Mouse (Mus musculus) subcutaneous adipose tissue, adult 2 months (tissue): Measurements from ENCODE around the gene Olfr617. TPM values are rescaled to one million over a fixed set of nuclear protein-coding genes. Genes with fewer than 3 reads are reported as not detected.

Source experiments
- polyA plus RNA-seq: library from polyadenylated mRNA; depleted of rRNA; stranded (reverse); fragments of >200 nt; gene quantifications from 2 replicates; pipeline ENCODE4 v1.2.3, GENCODE M21; 2012; ENCODE audit warnings: low replicate concordance; rRNA removed

Olfr617 gene
- not detected in 2 replicates for polyA plus RNA-seq

DNA sequence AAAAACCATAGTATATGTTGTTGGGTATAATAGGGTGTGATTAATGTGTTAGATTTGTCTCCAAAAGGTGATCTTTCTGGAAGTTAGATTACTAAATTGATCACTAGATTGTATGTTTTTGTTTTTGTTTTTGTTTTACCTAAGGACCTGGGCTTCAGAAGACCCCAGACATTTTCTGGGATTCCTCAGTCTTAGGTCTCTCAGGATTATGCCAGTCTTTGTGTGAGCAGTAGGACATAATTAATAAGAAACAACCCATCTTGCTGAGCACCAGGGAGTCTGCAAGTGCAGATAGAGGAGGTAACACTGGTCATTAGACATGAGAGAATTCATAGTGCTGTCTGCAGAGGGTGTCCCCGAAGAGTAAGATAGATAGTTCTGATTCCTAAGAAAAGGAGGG lies at the start of gene Olfr617:
TSS of gene Olfr617 (plus strand) at position 301 of the 400 bp plus-strand sequence.

DNA sequence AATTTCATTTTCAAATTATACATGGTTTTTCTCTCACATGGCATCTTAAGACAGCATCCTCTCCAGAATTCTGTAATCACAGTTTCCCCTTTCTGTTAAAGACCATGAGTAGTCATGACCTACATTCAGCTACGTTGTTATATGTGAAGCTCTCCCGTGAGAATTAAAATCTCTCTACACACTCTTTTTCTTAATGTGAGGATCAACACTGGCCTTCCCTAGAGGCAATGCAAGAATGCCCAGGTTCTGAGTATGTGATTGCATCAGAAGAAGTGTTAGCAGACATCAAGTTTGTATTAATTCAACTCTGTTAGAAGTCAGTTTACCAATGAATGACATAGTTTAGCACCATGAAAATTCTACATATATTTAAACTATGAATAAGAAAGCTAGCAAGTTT lies 30.2 kb upstream of the Olfr617 start, which contains the start of gene Olfr612:
TSS of gene Olfr612 (minus strand) at position 101 of the 400 bp plus-strand sequence.

DNA sequence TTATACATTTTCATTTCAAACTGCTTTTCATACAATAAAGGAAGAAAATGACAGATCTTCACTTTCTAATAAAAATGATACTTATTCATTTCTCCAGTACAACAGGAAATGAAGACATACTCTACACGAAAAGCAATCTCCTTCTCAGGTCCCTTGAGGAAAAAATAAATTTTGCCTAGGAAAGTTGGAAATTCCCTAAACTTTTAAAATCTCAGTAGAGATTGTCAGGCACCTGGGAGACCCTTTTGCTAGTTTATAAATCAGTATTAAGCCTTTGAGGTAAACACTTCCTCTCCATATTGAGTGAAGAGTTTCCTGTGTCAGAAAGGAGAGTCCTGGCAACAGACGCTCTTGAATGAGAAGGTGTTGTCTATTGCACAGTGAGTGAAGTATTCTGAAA lies 25.1 kb upstream of the Olfr617 start, which contains the start of gene Olfr613:
TSS of gene Olfr613 (plus strand) at position 301 of the 400 bp plus-strand sequence.

DNA sequence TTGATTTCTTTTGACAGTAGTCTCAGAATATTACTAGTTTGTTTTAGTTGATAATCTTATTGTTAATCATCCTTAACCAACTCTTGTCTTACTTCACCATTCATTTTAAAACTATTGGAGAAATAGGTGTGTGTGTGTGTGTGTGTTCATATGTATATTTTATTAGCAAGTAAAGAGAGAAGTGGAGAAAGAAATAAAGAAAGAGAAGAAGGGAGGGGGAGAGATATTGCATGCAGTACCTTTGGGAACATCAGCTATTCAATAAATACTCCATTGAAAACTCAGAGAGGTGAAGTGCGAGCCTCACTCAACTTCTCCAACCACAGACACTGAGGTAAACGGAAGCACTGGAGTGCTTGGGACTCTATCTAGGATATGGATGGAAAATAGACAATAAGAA lies 17.1 kb upstream of the Olfr617 start, which contains the start of gene Olfr615:
TSS of gene Olfr615 (plus strand) at position 301 of the 400 bp plus-strand sequence.

DNA sequence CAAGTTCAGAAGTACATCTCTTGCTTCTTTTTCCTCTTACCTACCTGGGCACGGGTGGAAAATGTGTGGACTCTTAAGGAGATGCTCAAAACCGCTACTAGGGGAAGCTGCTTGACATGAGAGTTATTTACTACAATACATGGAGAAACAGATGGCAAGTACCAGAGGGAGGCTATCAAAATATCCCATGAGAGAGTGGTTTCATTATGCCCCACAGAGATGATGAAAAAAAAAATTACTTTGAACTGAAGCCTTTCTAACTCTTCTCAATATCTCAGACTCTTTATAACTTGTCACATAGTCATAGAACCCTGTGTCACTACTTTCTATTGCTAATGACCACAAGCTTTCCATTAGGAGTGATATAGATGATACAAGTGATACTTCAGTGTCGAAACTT lies 3.8 kb upstream of the Olfr617 start, which contains the start of gene Olfr616:
TSS of gene Olfr616 (minus strand) at position 101 of the 400 bp plus-strand sequence.

DNA sequence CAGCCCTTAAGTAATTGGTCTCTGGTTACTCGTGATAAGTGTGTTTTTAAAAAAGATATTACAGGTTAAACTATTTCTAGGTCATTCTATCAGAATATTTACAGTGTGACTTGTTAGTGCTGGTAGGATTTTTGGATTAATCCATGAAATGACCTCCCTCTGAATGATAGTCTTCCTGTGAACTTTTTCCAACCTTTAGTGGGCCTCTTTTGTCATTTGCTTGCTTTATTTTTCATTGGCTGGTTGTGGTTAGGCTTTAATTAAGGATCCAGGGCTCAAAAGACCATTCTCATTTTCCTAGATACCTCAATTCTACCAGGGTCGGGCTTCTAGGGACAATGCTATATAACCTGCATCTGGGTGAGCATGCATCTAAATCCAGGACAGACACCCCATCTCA lies 16.9 kb downstream of the Olfr617 start, which contains the start of gene Olfr618:
TSS of gene Olfr618 (plus strand) at position 301 of the 400 bp plus-strand sequence.

DNA sequence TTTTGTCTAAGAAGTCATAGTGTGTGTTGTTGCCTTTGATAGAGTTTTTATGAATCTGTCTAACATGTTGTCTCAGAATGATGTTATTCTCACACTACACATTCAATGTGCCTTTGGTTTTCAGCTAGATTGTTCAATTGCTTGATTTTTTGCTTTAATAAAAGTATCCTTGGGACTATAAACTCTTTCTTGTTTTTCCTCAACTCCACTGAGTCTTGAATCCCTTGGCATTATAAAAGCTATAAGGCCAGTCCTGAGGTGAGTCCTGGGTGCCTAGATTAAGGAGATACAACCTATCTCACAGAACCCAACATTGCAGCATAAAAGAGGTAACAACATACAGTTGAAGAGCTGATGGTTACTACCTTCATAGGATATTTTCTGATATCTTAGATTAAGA lies 27.4 kb downstream of the Olfr617 start, which contains the start of gene Olfr619:
TSS of gene Olfr619 (plus strand) at position 301 of the 400 bp plus-strand sequence.

DNA sequence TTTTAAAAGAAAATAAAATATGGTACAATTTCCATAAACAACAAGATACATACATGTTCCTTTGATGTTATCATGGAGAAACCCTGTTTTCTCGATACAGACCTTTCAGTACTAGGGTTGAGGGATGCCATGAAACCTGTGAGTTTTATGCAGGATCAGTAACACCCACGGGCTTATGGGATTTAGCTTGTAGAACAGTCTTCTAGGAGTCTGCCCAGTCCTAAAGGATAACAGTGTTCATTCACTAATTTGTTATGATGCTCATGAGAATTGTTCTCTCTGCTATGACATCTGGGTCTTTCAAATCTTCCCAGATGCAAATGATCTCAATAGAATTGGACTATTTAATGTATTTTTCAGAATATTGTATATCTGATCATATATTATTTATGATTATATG lies 39.6 kb downstream of the Olfr617 start, which contains the start of gene Olfr620:
TSS of gene Olfr620 (minus strand) at position 101 of the 400 bp plus-strand sequence.

Other genes with a start within 250 kb of the Olfr617 start
- not detected in 2 replicates for gene Olfr598, start 249.5 kb upstream of the Olfr617 start, polyA plus RNA-seq
- gene Olfr599, start 237.1 kb upstream of the Olfr617 start, polyA plus RNA-seq, result not detected in 2 replicates
- gene Olfr600, start 223.4 kb upstream of the Olfr617 start, polyA plus RNA-seq, result not detected in 2 replicates
- gene Olfr601, start 210.4 kb upstream of the Olfr617 start, polyA plus RNA-seq, result not detected in 2 replicates
- gene Olfr603, start 186.9 kb upstream of the Olfr617 start, polyA plus RNA-seq, result not detected in 2 replicates
- gene Usp17lc, start 158.0 kb upstream of the Olfr617 start, polyA plus RNA-seq, result not detected in 2 replicates
- gene Olfr605, start 127.6 kb upstream of the Olfr617 start, polyA plus RNA-seq, result not detected in 2 replicates
- gene Olfr606, start 124.0 kb upstream of the Olfr617 start, polyA plus RNA-seq, result not detected in 2 replicates
- gene Olfr607, start 108.9 kb upstream of the Olfr617 start, polyA plus RNA-seq, result not detected in 2 replicates
- gene Olfr608, start 103.2 kb upstream of the Olfr617 start, polyA plus RNA-seq, result not detected in 2 replicates
- gene Olfr609, start 75.0 kb upstream of the Olfr617 start, polyA plus RNA-seq, result not detected in 2 replicates
- not detected in 2 replicates for gene Olfr610, start 60.9 kb upstream of the Olfr617 start, polyA plus RNA-seq
- not detected in 2 replicates for gene Olfr611, start 52.2 kb upstream of the Olfr617 start, polyA plus RNA-seq
- gene Olfr612, start 30.3 kb upstream of the Olfr617 start, polyA plus RNA-seq, result not detected in 2 replicates
- gene Olfr613, start 25.0 kb upstream of the Olfr617 start, polyA plus RNA-seq, result not detected in 2 replicates
- not detected in 2 replicates for gene Olfr615, start 17.0 kb upstream of the Olfr617 start, polyA plus RNA-seq
- not detected in 2 replicates for gene Olfr616, start 3.9 kb upstream of the Olfr617 start, polyA plus RNA-seq
- not detected in 2 replicates for gene Olfr618, start 17.0 kb downstream of the Olfr617 start, polyA plus RNA-seq
- not detected in 2 replicates for gene Olfr619, start 27.5 kb downstream of the Olfr617 start, polyA plus RNA-seq
- gene Olfr620, start 39.5 kb downstream of the Olfr617 start, polyA plus RNA-seq, result not detected in 2 replicates
- gene Olfr622, start 69.6 kb downstream of the Olfr617 start, polyA plus RNA-seq, result not detected in 2 replicates
- not detected in 2 replicates for gene Olfr623, start 90.6 kb downstream of the Olfr617 start, polyA plus RNA-seq
- not detected in 2 replicates for gene Olfr624, start 98.1 kb downstream of the Olfr617 start, polyA plus RNA-seq
- gene Olfr625-ps1, start 109.7 kb downstream of the Olfr617 start, polyA plus RNA-seq, result not detected in 2 replicates
- gene Olfr243, start 141.6 kb downstream of the Olfr617 start, polyA plus RNA-seq, result not detected in 2 replicates
- gene Olfr628, start 157.3 kb downstream of the Olfr617 start, polyA plus RNA-seq, result not detected in 2 replicates
- gene Olfr629, start 171.9 kb downstream of the Olfr617 start, polyA plus RNA-seq, result not detected in 2 replicates
- gene Olfr630, start 184.3 kb downstream of the Olfr617 start, polyA plus RNA-seq, result not detected in 2 replicates
- gene Olfr69, start 198.5 kb downstream of the Olfr617 start, polyA plus RNA-seq, result not detected in 2 replicates
- gene Olfr68, start 206.6 kb downstream of the Olfr617 start, polyA plus RNA-seq, result not detected in 2 replicates
- gene Olfr67, start 218.8 kb downstream of the Olfr617 start, polyA plus RNA-seq, result not detected in 2 replicates
- 130 and 168 TPM in 2 replicates for gene Hbb-bt, start 240.9 kb downstream of the Olfr617 start, polyA plus RNA-seq